Mouse (Mus musculus): ENCODE measurements around the gene Rai2. TPM values are rescaled to one million over a fixed set of nuclear protein-coding genes. Genes with fewer than 3 reads are reported as not detected.

Gene Rai2
- 2.8 and 3.2 TPM in 2 replicates for polyA plus RNA-seq (2015; fragmentation: Nextera tagmentation; extraction: Ambion mirVana)

GRCm38 (mm10) chrX:161716865-161717763 is at the start of gene Rai2:
TSS of gene Rai2 (plus strand) at chrX:161717069.
- Histone ChIP-seq H3K4me1 (no peaks in the 10 kb centered on the region; the same call in 1 of the 2 replicates), H3K9ac (peak within 1 kb of the TSS; percentile 76), H3K27ac (replicated peaks) (peak within 1 kb of the TSS; percentile 15; the same call in 1 of the 2 replicates), H3K9me3 (no peaks in the 10 kb centered on the region), H3K27me3 (replicated peaks) (peaks cover 63% of the 10 kb centered on the region), H3K4me2 (peak within 1 kb of the TSS; percentile 85), H3K36me3 (no peaks in the 10 kb centered on the region), H3K4me3 (peak within 1 kb of the TSS; percentile 64)
- ATAC-seq (ENCODE audit: extremely low read depth, insufficient number of reproducible peaks, low FRiP score, low TSS enrichment) = peak; percentile 14; the same call in 1 of the 2 replicates
- WGBS = 8% methylated on average over 51 of the region's 79 CpGs

GRCm38 (mm10) chrX:161689336-161689735 is 27.5 kb upstream of the Rai2 start:
- Histone ChIP-seq H3K9me3 (no peaks in the 10 kb centered on the region), H3K4me1 (no peaks in the 10 kb centered on the region), H3K36me3 (no peaks in the 10 kb centered on the region), H3K9ac (no peak overlapping the region), H3K4me2 (no peak overlapping the region), H3K4me3 (no peak overlapping the region), H3K27me3 (replicated peaks) (peaks cover 7% of the 10 kb centered on the region; the same call in 1 of the 2 replicates), H3K27ac (replicated peaks) (no peak overlapping the region)
- WGBS = 43% methylated on average over 3 of the region's 3 CpGs
- ATAC-seq (ENCODE audit: extremely low read depth, insufficient number of reproducible peaks, low FRiP score, low TSS enrichment) = no peak

GRCm38 (mm10) chrX:161716503-161716864 is 385 bp upstream of the Rai2 start:
- Histone ChIP-seq H3K27ac (replicated peaks) (no peak overlapping the region), H3K27me3 (replicated peaks) (peaks cover 57% of the 10 kb centered on the region), H3K4me2 (peak overlapping the region; percentile 85), H3K36me3 (no peaks in the 10 kb centered on the region), H3K4me3 (peak overlapping the region; percentile 64), H3K9ac (peak overlapping the region; percentile 76; the same call in 1 of the 2 replicates), H3K9me3 (no peaks in the 10 kb centered on the region), H3K4me1 (no peaks in the 10 kb centered on the region; the same call in 1 of the 2 replicates)
- ATAC-seq (ENCODE audit: extremely low read depth, insufficient number of reproducible peaks, low FRiP score, low TSS enrichment) = no peak; the same call in 1 of the 2 replicates
- 32% methylated on average over 5 of the region's 9 CpGs for WGBS

GRCm38 (mm10) chrX:161717764-161718382 is 1.0 kb downstream of the Rai2 start:
- Histone ChIP-seq H3K4me3 (peak overlapping the region; percentile 64), H3K9me3 (no peaks in the 10 kb centered on the region), H3K27me3 (replicated peaks) (peaks cover 68% of the 10 kb centered on the region), H3K4me2 (peak overlapping the region; percentile 85), H3K4me1 (no peaks in the 10 kb centered on the region; the same call in 1 of the 2 replicates), H3K36me3 (no peaks in the 10 kb centered on the region), H3K27ac (replicated peaks) (peak overlapping the region; percentile 15; the same call in 1 of the 2 replicates), H3K9ac (peak overlapping the region; percentile 76)
- ATAC-seq (ENCODE audit: extremely low read depth, insufficient number of reproducible peaks, low FRiP score, low TSS enrichment) = no peak
- 12% methylated on average over 26 of the region's 26 CpGs for WGBS

- Histone ChIP-seq H3K9me3 (no peaks in the 10 kb centered on the region), H3K4me2 (peak overlapping the region; percentile 85), H3K4me3 (peak overlapping the region; percentile 64), H3K27ac (replicated peaks) (no peak overlapping the region), H3K4me1 (no peaks in the 10 kb centered on the region; the same call in 1 of the 2 replicates), H3K27me3 (replicated peaks) (peaks cover 75% of the 10 kb centered on the region), H3K36me3 (no peaks in the 10 kb centered on the region), H3K9ac (no peak overlapping the region)
- ATAC-seq (ENCODE audit: extremely low read depth, insufficient number of reproducible peaks, low FRiP score, low TSS enrichment) = no peak
- WGBS = 26% methylated on average over 11 of the region's 11 CpGs
Observed at GRCm38 (mm10) chrX:161718548-161718947, 1.7 kb downstream of the Rai2 start.

GRCm38 (mm10) chrX:161721082-161721481 is 4.2 kb downstream of the Rai2 start:
- Histone ChIP-seq H3K4me2 (no peak overlapping the region), H3K9ac (no peak overlapping the region), H3K4me1 (no peaks in the 10 kb centered on the region; the same call in 1 of the 2 replicates), H3K27ac (replicated peaks) (no peak overlapping the region), H3K27me3 (replicated peaks) (peaks cover 76% of the 10 kb centered on the region), H3K9me3 (no peaks in the 10 kb centered on the region), H3K4me3 (no peak overlapping the region), H3K36me3 (no peaks in the 10 kb centered on the region)
- WGBS = 58% methylated on average over 4 of the region's 4 CpGs
- ATAC-seq (ENCODE audit: extremely low read depth, insufficient number of reproducible peaks, low FRiP score, low TSS enrichment) = no peak

- H3K36me3 ChIP-seq = no peaks in the 10 kb centered on the region
- no peak for ATAC-seq (ENCODE audit: extremely low read depth, insufficient number of reproducible peaks, low FRiP score, low TSS enrichment)
- no peak overlapping the region for H3K27ac ChIP-seq (replicated peaks)
- no peak overlapping the region for H3K9ac ChIP-seq
- H3K4me2 ChIP-seq = no peak overlapping the region
- no peak overlapping the region for H3K4me3 ChIP-seq
- no peaks in the 10 kb centered on the region; the same call in 1 of the 2 replicates for H3K4me1 ChIP-seq
- no peaks in the 10 kb centered on the region for H3K9me3 ChIP-seq
- H3K27me3 ChIP-seq (replicated peaks) = peaks cover 63% of the 10 kb centered on the region
- 20% methylated on average over 9 of the region's 9 CpGs for WGBS
Observed at GRCm38 (mm10) chrX:161723391-161723808, 6.5 kb downstream of the Rai2 start.

GRCm38 (mm10) chrX:161726257-161726656 is 9.4 kb downstream of the Rai2 start:
- Histone ChIP-seq H3K4me2 (no peak overlapping the region), H3K27ac (replicated peaks) (no peak overlapping the region), H3K9me3 (no peaks in the 10 kb centered on the region), H3K4me1 (no peaks in the 10 kb centered on the region), H3K27me3 (replicated peaks) (peaks cover 43% of the 10 kb centered on the region), H3K4me3 (no peak overlapping the region), H3K36me3 (no peaks in the 10 kb centered on the region), H3K9ac (no peak overlapping the region)
- 75% methylated on average over 1 of the region's 1 CpGs for WGBS
- no peak for ATAC-seq (ENCODE audit: extremely low read depth, insufficient number of reproducible peaks, low FRiP score, low TSS enrichment)

GRCm38 (mm10) chrX:161728507-161728906 is 11.6 kb downstream of the Rai2 start:
- 31% methylated on average over 4 of the region's 4 CpGs for WGBS

GRCm38 (mm10) chrX:161730026-161730425 is 13.2 kb downstream of the Rai2 start:
- Histone ChIP-seq H3K27me3 (replicated peaks) (peaks cover 33% of the 10 kb centered on the region), H3K27ac (replicated peaks) (no peak overlapping the region), H3K4me1 (peaks cover 5% of the 10 kb centered on the region; the same call in 1 of the 2 replicates), H3K9ac (no peak overlapping the region), H3K4me3 (no peak overlapping the region), H3K4me2 (no peak overlapping the region), H3K36me3 (no peaks in the 10 kb centered on the region), H3K9me3 (no peaks in the 10 kb centered on the region)
- ATAC-seq (ENCODE audit: extremely low read depth, insufficient number of reproducible peaks, low FRiP score, low TSS enrichment) = no peak

More at GRCm38 (mm10) chrX:161728507-161728906, 11.6 kb downstream of the Rai2 start:
- no peak overlapping the region for H3K9ac ChIP-seq
- peaks cover 33% of the 10 kb centered on the region for H3K27me3 ChIP-seq (replicated peaks)
- no peaks in the 10 kb centered on the region for H3K9me3 ChIP-seq
- H3K4me2 ChIP-seq = no peak overlapping the region
- no peaks in the 10 kb centered on the region for H3K36me3 ChIP-seq
- peaks cover under 1% of the 10 kb centered on the region; the same call in 1 of the 2 replicates for H3K4me1 ChIP-seq
- no peak overlapping the region for H3K4me3 ChIP-seq
- ATAC-seq (ENCODE audit: extremely low read depth, insufficient number of reproducible peaks, low FRiP score, low TSS enrichment) = no peak
- H3K27ac ChIP-seq (replicated peaks) = no peak overlapping the region

- WGBS = 83% methylated on average over 3 of the region's 3 CpGs
- H3K36me3 ChIP-seq = no peaks in the 10 kb centered on the region
Observed at GRCm38 (mm10) chrX:161731859-161732258, 15.0 kb downstream of the Rai2 start.

More at GRCm38 (mm10) chrX:161731859-161732258, 15.0 kb downstream of the Rai2 start:
- Histone ChIP-seq H3K27me3 (replicated peaks) (peaks cover 28% of the 10 kb centered on the region; the same call in 1 of the 2 replicates), H3K9ac (no peak overlapping the region), H3K4me2 (no peak overlapping the region), H3K4me1 (peaks cover 5% of the 10 kb centered on the region; the same call in 1 of the 2 replicates), H3K27ac (replicated peaks) (no peak overlapping the region), H3K9me3 (no peaks in the 10 kb centered on the region), H3K4me3 (no peak overlapping the region)
- ATAC-seq (ENCODE audit: extremely low read depth, insufficient number of reproducible peaks, low FRiP score, low TSS enrichment) = no peak
